Mouse (Mus musculus) cerebellum, adult 11-12 months (tissue): ENCODE data around the gene 2310030G06Rik.

Experiments used
- DNase-seq: peaks from one replicate; pipeline ENCODE4 v3.0.0; 2022

Gene 2310030G06Rik

DNA sequence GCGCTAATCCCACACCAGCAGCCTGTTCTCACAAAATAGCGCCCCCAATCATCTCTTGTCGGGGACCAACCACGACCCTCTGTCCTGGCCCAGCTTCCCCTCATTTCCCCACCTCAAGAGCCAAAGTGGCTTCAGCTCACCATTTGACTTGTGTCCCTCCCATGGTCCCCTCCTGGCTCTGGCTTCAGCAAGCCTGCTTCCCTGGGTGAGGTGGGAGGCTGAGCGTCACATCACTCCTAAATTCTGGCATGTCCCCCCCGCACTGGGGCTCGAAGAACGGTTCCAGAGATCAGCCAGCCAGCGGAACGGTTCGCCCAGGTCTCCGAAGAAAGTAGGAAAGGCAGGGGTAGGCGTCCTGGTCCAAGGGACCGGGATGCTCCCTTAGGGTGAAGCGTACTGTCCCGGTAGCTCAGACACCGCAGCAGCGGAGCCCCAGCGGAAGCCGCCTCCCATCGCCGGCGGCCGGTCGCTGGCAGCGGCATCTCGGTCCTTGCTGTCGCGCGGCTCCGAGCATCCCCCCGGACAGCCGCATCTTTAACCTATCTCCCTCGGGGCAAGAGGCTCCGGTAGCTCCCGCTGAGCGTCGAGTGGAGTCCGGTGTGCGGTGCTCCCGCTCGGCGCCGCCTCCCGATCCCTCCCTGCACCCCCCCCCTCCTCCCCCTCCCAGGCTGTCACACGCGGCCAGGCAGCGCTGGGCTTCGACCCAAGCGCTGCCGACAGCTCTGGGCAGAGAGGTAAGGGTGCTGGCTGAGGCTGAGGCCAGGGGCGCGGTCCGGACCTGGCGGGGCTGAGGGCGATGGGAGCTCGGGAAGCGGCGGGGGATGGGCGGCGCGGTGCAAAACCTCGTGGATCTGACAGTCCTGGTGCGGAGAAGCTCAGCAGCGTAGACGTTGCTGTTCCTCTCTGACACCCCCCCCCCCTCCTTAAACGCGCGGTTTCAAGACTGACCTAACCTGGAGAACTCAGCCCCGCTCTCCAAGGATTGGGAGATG lies 47.6 kb downstream of the 2310030G06Rik start:
- DNase-seq: peak; percentile 76

- peak; percentile 89 for DNase-seq
Observed at GRCm38 (mm10) chr9:50697706-50698041, 48.7 kb downstream of the 2310030G06Rik start.

- DNase-seq: no peak
Observed at GRCm38 (mm10) chr9:50696851-50697705, 49.3 kb downstream of the 2310030G06Rik start.

DNA sequence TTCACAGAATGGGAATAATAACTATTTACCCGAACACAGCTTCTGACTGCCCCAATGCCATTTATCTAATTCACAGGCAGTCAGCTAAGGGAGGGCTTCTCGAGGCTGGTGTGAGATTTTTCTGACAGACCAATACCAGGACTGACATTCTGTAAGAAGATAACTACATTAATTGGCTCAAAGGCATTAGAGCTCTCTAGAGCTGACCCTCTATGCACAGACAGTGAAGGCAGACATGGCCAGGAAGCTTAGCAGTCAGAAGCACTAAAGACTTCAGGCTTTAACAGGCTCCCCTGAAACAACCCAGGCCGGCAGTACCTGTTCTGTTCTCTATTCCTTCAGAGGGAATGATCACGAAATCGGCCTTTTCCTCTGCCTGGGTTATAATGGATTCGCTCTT lies 51.2 kb downstream of the 2310030G06Rik start:
- DNase-seq: no peak

- DNase-seq: peak; percentile 61
Observed at GRCm38 (mm10) chr9:50693631-50694030, 52.7 kb downstream of the 2310030G06Rik start.

DNA sequence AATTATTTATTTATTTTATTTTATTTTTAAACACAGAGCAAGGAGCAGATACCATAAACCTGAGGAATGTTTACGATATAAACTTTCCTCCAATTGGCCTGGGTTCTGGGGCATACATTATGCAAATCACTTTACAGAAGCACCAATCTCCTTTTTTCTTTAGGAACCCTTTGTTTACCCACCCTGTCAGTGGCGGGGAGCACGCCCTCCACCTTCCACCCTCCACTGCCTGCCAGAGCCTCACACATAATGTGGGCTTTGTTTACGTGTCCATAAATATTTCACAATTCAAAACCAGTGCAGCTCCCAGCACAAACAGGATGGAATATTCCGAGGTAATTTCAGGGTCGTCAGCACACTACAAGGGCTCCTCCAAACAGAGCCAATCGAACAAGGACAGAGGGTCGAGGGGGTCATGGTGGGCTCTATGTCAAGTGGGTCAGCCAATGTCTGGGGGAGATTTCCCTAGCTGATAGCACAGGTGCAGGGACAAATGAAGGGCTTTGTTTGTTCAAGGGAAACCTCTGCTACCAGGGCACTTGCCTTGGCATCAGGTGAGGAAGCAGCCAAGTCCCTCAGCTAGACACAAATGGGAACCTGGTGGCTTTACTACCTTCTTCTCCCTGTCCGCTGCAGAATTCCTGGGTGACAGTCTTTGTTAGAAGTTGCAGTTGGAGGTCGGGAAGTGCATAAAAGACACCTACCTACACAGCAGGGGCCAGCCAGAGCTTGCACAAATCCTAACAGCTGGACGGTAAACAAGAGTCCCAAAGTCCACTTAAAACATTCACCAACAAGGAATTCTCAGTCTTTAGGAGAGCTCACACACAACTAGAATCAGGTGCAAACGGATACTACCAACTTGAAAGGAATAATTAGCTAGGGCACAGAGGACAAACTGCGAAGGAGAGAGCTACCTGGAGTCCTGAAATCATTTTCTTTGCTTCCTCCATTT lies 53.4 kb downstream of the 2310030G06Rik start:
- no peak for DNase-seq
